Mouse (Mus musculus): ENCODE measurements around the gene Fam84a. TPM values are rescaled to one million over a fixed set of nuclear protein-coding genes. Genes with fewer than 3 reads are reported as not detected.

Gene Fam84a
- 1 to 10 TPM; 1.2 to 1.7 TPM for total RNA-seq (2021)

- peak; percentile 72 to 78 for DNase-seq
- intact Hi-C loops (cut with DNase I): loop anchor here (5.0 kb wide), 1 partner anchor 160 kb away; no protein-coding TSS in a partner anchor
These were observed at the start of gene Fam84a for GRCm38 (mm10) chr12:14151921-14152320. Gene Fam84a (minus strand): TSS chr12:14152054.

GRCm38 (mm10) chr12:14195479-14195878 is 43.6 kb upstream of the Fam84a start:
- intact Hi-C loops (cut with DNase I): no loop called here
- no peak for DNase-seq

- intact Hi-C loops (cut with DNase I): no loop called here
These were observed 34.9 kb upstream of the Fam84a start for GRCm38 (mm10) chr12:14186689-14187195.

GRCm38 (mm10) chr12:14165713-14166112 is 13.9 kb upstream of the Fam84a start:
- DNase-seq: peak; percentile 46 to 59
- intact Hi-C loops (cut with DNase I): no loop called here

More at GRCm38 (mm10) chr12:14186689-14187195, 34.9 kb upstream of the Fam84a start:
- DNase-seq: no peak

- DNase-seq: peak; percentile 10 to 18
- intact Hi-C loops (cut with DNase I): no loop called here
These were observed 13.1 kb upstream of the Fam84a start for GRCm38 (mm10) chr12:14164936-14165335.

- intact Hi-C loops (cut with DNase I): loop anchor here (5.0 kb wide), 1 partner anchor 160 kb away; no protein-coding TSS in a partner anchor
These were observed 572 bp upstream of the Fam84a start for GRCm38 (mm10) chr12:14152426-14152825.

GRCm38 (mm10) chr12:14150936-14151631 is 770 bp downstream of the Fam84a start:
- intact Hi-C loops (cut with DNase I): loop anchor here (5.0 kb wide), 1 partner anchor 161 kb away; no protein-coding TSS in a partner anchor
- DNase-seq: peak; percentile 2 to 3

More at GRCm38 (mm10) chr12:14152426-14152825, 572 bp upstream of the Fam84a start:
- DNase-seq: peak; percentile 15 to 23

DNA sequence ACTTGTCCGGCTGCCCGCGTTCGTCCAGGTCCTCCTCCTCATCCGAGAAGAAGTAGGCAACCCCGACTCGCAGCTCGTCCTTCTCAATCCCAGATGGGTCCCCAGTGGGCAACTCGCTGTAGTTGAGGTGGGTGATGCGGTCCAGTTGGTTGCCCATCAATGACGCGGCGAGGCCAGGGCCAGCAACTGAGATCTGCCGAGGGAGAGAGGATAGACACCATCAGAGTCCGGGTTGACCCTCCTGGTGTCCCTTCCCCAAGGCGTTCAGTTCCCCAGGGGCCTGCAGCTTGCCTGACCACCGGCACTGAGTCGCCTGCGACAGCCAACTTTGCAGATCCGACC is 1.3 kb downstream of the Fam84a start:
- intact Hi-C loops (cut with DNase I): loop anchor here (5.0 kb wide), 1 partner anchor 162 kb away; no protein-coding TSS in a partner anchor
- no peak for DNase-seq

- intact Hi-C loops (cut with DNase I): loop anchor here (5.0 kb wide), 1 partner anchor 162 kb away; no protein-coding TSS in a partner anchor
- DNase-seq: peak; percentile 59
These were observed 1.8 kb downstream of the Fam84a start for GRCm38 (mm10) chr12:14149843-14150567.

GRCm38 (mm10) chr12:14149022-14149842 is 2.6 kb downstream of the Fam84a start:
- intact Hi-C loops (cut with DNase I): no loop called here
- DNase-seq: peak in 1 of 2 experiments; percentile 2

DNA sequence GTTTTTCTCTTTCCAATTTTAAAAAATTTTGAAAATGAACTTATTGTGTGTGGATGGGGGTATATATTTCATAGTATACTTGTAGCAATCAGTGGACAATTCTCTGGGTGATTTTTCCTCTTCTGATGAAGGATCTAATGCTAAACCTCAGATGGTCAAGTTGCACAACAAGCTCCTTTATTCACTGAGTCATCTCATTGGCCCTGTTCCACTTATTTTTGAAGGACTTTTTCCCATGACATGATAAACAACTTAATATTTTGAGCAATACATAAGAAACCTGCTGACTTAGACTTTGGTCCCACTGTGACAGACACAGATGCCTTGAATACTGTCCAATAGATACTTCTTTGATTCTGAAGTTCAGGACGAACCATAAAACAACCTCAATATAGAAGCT is 14.8 kb downstream of the Fam84a start:
- DNase-seq: no peak
- intact Hi-C loops (cut with DNase I): no loop called here

- no peak for DNase-seq
- intact Hi-C loops (cut with DNase I): no loop called here
These were observed 37.1 kb downstream of the Fam84a start for GRCm38 (mm10) chr12:14114730-14115129.

GRCm38 (mm10) chr12:14096944-14097343 is 54.9 kb downstream of the Fam84a start:
- intact Hi-C loops (cut with DNase I): no loop called here
- DNase-seq: no peak

Data from heart, postnatal 36 days (tissue).